Comparison of ENCODE assay signal across 8 mouse cellular contexts in genomic region chr11:98741051-98741620, GRCm38 (mm10). TPM values are rescaled to one million over a fixed set of nuclear protein-coding genes. Genes with fewer than 3 reads are reported as not detected.
DNase-seq lines count a peak whose midpoint lies in the region; ATAC-seq and TF ChIP-seq lines count a peak whose summit lies in the region.

No protein-coding gene starts in this region.

- H3K27ac ChIP-seq in layer of hippocampus, adult 2 months, result peak overlapping the region; percentile 100
- H3K27ac ChIP-seq in hindbrain, embryonic 12.5 days, result peak overlapping the region; percentile 99
- peak overlapping the region; percentile 99 for H3K27ac ChIP-seq in midbrain, embryonic 13.5 days

- H3K4me2 ChIP-seq in hindbrain, embryonic 12.5 days (replicated peaks), result peak overlapping the region; percentile 88
- H3K4me2 ChIP-seq in midbrain, embryonic 13.5 days (replicated peaks), result peak overlapping the region; percentile 85

- TF ChIP-seq CTCF in layer of hippocampus, adult 2 months (conservative IDR thresholded peaks at IDR 0.05), result no peak

- no peaks in the 10 kb centered on the region for H3K27me3 ChIP-seq in hindbrain, embryonic 12.5 days
- no peaks in the 10 kb centered on the region for H3K27me3 ChIP-seq in midbrain, embryonic 13.5 days

- WGBS in hindbrain, embryonic 12.5 days, result under 1% methylated on average over 17 of the region's 17 CpGs
- 2% methylated on average over 17 of the region's 17 CpGs for WGBS in midbrain, embryonic 13.5 days

- peak overlapping the region; percentile 100 for H3K4me3 ChIP-seq in layer of hippocampus, adult 2 months
- peak overlapping the region; percentile 83 for H3K4me3 ChIP-seq in hindbrain, embryonic 12.5 days
- H3K4me3 ChIP-seq in midbrain, embryonic 13.5 days (replicated peaks), result peak overlapping the region; percentile 84

- ATAC-seq in hindbrain, embryonic 12.5 days (ENCODE audit: low FRiP score), result no peak
- no peak for ATAC-seq in midbrain, embryonic 13.5 days
- no peak for ATAC-seq in erythroid progenitor cell, adult 5-6 weeks (replicated peaks; ENCODE audit: low FRiP score, poor library complexity, severe bottlenecking)
- no peak for ATAC-seq in megakaryocyte-erythroid progenitor cell, adult 5-6 weeks (replicated peaks; ENCODE audit: low FRiP score, low TSS enrichment, poor library complexity, severe bottlenecking)

- H3K9ac ChIP-seq in hindbrain, embryonic 12.5 days, result peak overlapping the region; percentile 94
- H3K9ac ChIP-seq in midbrain, embryonic 13.5 days (replicated peaks), result peak overlapping the region; percentile 99

- H3K36me3 ChIP-seq in hindbrain, embryonic 12.5 days, result no peaks in the 10 kb centered on the region
- H3K36me3 ChIP-seq in midbrain, embryonic 13.5 days, result no peaks in the 10 kb centered on the region

- DNase-seq in layer of hippocampus, adult 2 months (ENCODE audit: low spot score in 2 of 2), result no peak
- DNase-seq in layer of hippocampus, postnatal 25 days (ENCODE audit: extremely low spot score in 1 of 2, low spot score in 1 of 2), result no peak
- peak; percentile 42 for DNase-seq in brain, adult 2 months (ENCODE audit: low read depth, low spot score)
- no peak for DNase-seq in cerebellum, adult 11 months

- H3K4me1 ChIP-seq in hindbrain, embryonic 12.5 days, result peaks cover 70% of the 10 kb centered on the region
- peaks cover 68% of the 10 kb centered on the region for H3K4me1 ChIP-seq in midbrain, embryonic 13.5 days (replicated peaks)

- H3K9me3 ChIP-seq in hindbrain, embryonic 12.5 days (replicated peaks), result no peaks in the 10 kb centered on the region
- no peaks in the 10 kb centered on the region for H3K9me3 ChIP-seq in midbrain, embryonic 13.5 days

RNA-seq across cellular contexts. Expression of gene Thra, which starts 0.7 kb away (rescaled TPM):
- total RNA-seq in layer of hippocampus, adult 2 months (2021), result 1,000 to 10,000 TPM in 1 of 2 experiments, 100 to 1,000 TPM in 1; 996 to 1,082 TPM
- 1,000 to 10,000 TPM; 1,027 to 1,094 TPM for total RNA-seq in layer of hippocampus, postnatal 25 days (2021)
- 67.2 and 68.4 TPM in 2 replicates for polyA plus RNA-seq in hindbrain, embryonic 12.5 days (2016; fragmentation: Nextera tagmentation; extraction: Ambion mirVana)
- polyA plus RNA-seq in midbrain, embryonic 13.5 days (2015; fragmentation: Nextera tagmentation; extraction: Ambion mirVana), result 99.6 and 106 TPM in 2 replicates
- 8.6 and 13.8 TPM in 2 replicates for total RNA-seq in erythroid progenitor cell, adult 5-6 weeks (2015; ENCODE audit: low replicate concordance)
- total RNA-seq in erythroid progenitor cell, adult 5-6 weeks (2017; ENCODE audit: low replicate concordance), result 3.3 and 8.0 TPM in 2 replicates
- 47.5 and 51.0 TPM in 2 replicates for total RNA-seq in megakaryocyte-erythroid progenitor cell, adult 5-6 weeks (2014; fragmentation: Nextera tagmentation)
- total RNA-seq in megakaryocyte-erythroid progenitor cell, adult 5-6 weeks (2017), result 20.4 and 23.3 TPM in 2 replicates

RNA-seq across cellular contexts. Expression of gene Med24, which starts 11.9 kb away (rescaled TPM):
- total RNA-seq in layer of hippocampus, adult 2 months (2021), result 100 to 1,000 TPM; 146 to 148 TPM
- 100 to 1,000 TPM; 118 to 130 TPM for total RNA-seq in layer of hippocampus, postnatal 25 days (2021)
- polyA plus RNA-seq in hindbrain, embryonic 12.5 days (2016; fragmentation: Nextera tagmentation; extraction: Ambion mirVana), result 85.0 and 86.9 TPM in 2 replicates
- 83.5 and 90.3 TPM in 2 replicates for polyA plus RNA-seq in midbrain, embryonic 13.5 days (2015; fragmentation: Nextera tagmentation; extraction: Ambion mirVana)
- 30.6 and 57.7 TPM in 2 replicates for total RNA-seq in erythroid progenitor cell, adult 5-6 weeks (2015; ENCODE audit: low replicate concordance)
- 14.7 and 25.0 TPM in 2 replicates for total RNA-seq in erythroid progenitor cell, adult 5-6 weeks (2017; ENCODE audit: low replicate concordance)
- 62.2 and 78.6 TPM in 2 replicates for total RNA-seq in megakaryocyte-erythroid progenitor cell, adult 5-6 weeks (2014; fragmentation: Nextera tagmentation)
- total RNA-seq in megakaryocyte-erythroid progenitor cell, adult 5-6 weeks (2017), result 30.1 and 42.7 TPM in 2 replicates

RNA-seq across cellular contexts. Expression of gene Nr1d1, which starts 34.0 kb away (rescaled TPM):
- total RNA-seq in layer of hippocampus, adult 2 months (2021), result 10 to 100 TPM; 93.2 to 94.0 TPM
- total RNA-seq in layer of hippocampus, postnatal 25 days (2021), result 10 to 100 TPM; 78.1 to 92.2 TPM
- 1.2 and 1.3 TPM in 2 replicates for polyA plus RNA-seq in hindbrain, embryonic 12.5 days (2016; fragmentation: Nextera tagmentation; extraction: Ambion mirVana)
- 1.2 and 1.9 TPM in 2 replicates for polyA plus RNA-seq in midbrain, embryonic 13.5 days (2015; fragmentation: Nextera tagmentation; extraction: Ambion mirVana)
- total RNA-seq in erythroid progenitor cell, adult 5-6 weeks (2015; ENCODE audit: low replicate concordance), result not detected in 2 replicates
- not detected in 2 replicates for total RNA-seq in erythroid progenitor cell, adult 5-6 weeks (2017; ENCODE audit: low replicate concordance)
- 4.1 and 8.0 TPM in 2 replicates for total RNA-seq in megakaryocyte-erythroid progenitor cell, adult 5-6 weeks (2014; fragmentation: Nextera tagmentation)
- 0.34 and 1.3 TPM in 2 replicates for total RNA-seq in megakaryocyte-erythroid progenitor cell, adult 5-6 weeks (2017)

RNA-seq across cellular contexts. Expression of gene Csf3, which starts 40.1 kb away (rescaled TPM):
- total RNA-seq in layer of hippocampus, adult 2 months (2021), result not detected
- not detected for total RNA-seq in layer of hippocampus, postnatal 25 days (2021)
- not detected in 2 replicates for polyA plus RNA-seq in hindbrain, embryonic 12.5 days (2016; fragmentation: Nextera tagmentation; extraction: Ambion mirVana)
- not detected in 2 replicates for polyA plus RNA-seq in midbrain, embryonic 13.5 days (2015; fragmentation: Nextera tagmentation; extraction: Ambion mirVana)
- not detected in 2 replicates for total RNA-seq in erythroid progenitor cell, adult 5-6 weeks (2015; ENCODE audit: low replicate concordance)
- not detected in 2 replicates for total RNA-seq in erythroid progenitor cell, adult 5-6 weeks (2017; ENCODE audit: low replicate concordance)
- not detected in 2 replicates for total RNA-seq in megakaryocyte-erythroid progenitor cell, adult 5-6 weeks (2014; fragmentation: Nextera tagmentation)
- total RNA-seq in megakaryocyte-erythroid progenitor cell, adult 5-6 weeks (2017), result not detected in 2 replicates

RNA-seq across cellular contexts. Expression of gene Msl1, which starts 54.2 kb away (rescaled TPM):
- total RNA-seq in layer of hippocampus, adult 2 months (2021), result 100 to 1,000 TPM; 168 to 178 TPM
- total RNA-seq in layer of hippocampus, postnatal 25 days (2021), result 100 to 1,000 TPM; 170 to 176 TPM
- 38.8 and 40.4 TPM in 2 replicates for polyA plus RNA-seq in hindbrain, embryonic 12.5 days (2016; fragmentation: Nextera tagmentation; extraction: Ambion mirVana)
- polyA plus RNA-seq in midbrain, embryonic 13.5 days (2015; fragmentation: Nextera tagmentation; extraction: Ambion mirVana), result 34.2 and 34.5 TPM in 2 replicates
- 43.6 and 44.7 TPM in 2 replicates for total RNA-seq in erythroid progenitor cell, adult 5-6 weeks (2015; ENCODE audit: low replicate concordance)
- total RNA-seq in erythroid progenitor cell, adult 5-6 weeks (2017; ENCODE audit: low replicate concordance), result 29.5 and 35.5 TPM in 2 replicates
- total RNA-seq in megakaryocyte-erythroid progenitor cell, adult 5-6 weeks (2014; fragmentation: Nextera tagmentation), result 58.6 and 74.8 TPM in 2 replicates
- 57.8 and 68.3 TPM in 2 replicates for total RNA-seq in megakaryocyte-erythroid progenitor cell, adult 5-6 weeks (2017)

Comparison
In these comparisons a context has a peak if more than half of its experiments do, and no peak if none do; other contexts are left out.
1. RNA of gene Thra, which starts 0.7 kb away (total RNA-seq): 1,027 to 1,094 TPM in layer of hippocampus, postnatal 25 days and 996 to 1,082 TPM in layer of hippocampus, adult 2 months; 20.4 to 51.0 TPM in megakaryocyte-erythroid progenitor cell, adult 5-6 weeks and 3.3 to 13.8 TPM in erythroid progenitor cell, adult 5-6 weeks; every median in the first group is over 10 times any median in the second.
2. RNA of gene Nr1d1, which starts 34.0 kb away (total RNA-seq): 93.2 to 94.0 TPM in layer of hippocampus, adult 2 months and 78.1 to 92.2 TPM in layer of hippocampus, postnatal 25 days; 0.34 to 8.0 TPM in megakaryocyte-erythroid progenitor cell, adult 5-6 weeks and not detected in erythroid progenitor cell, adult 5-6 weeks; every median in the first group is over 4 times any median in the second.
3. Peak in every context shown above with its lines, with median percentiles within 50 percentile points of each other: H3K27ac ChIP-seq and H3K4me3 ChIP-seq.